Comparison of ENCODE assay signal across 7 mouse cellular contexts in the genomic region with DNA sequence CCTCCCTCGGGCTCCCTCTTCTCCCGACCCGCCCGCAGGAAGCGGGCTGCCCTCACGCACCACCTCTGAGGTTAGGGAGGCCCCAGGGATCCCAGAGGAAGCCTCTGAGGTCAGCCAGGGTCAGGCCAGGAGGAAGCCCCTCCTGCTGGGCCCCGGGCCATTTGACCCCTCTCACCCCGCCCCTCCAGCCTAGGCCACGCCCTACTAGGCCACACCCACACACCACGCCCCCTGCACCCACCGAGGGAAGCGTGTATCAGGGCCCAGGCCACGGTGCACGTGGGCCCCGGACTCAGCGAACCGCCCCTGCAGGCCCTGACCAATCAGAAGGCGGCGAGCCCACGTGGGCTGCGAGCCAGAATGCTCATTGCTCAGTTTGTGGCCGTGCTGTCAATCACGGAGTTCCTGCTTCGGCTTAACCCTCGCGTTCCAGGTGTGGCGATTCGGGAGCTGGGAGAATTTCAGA. TPM values are rescaled to one million over a fixed set of nuclear protein-coding genes. Genes with fewer than 3 reads are reported as not detected.
DNase-seq lines count a peak whose midpoint lies in the region; ATAC-seq lines count a peak whose summit lies in the region.

A gene (minus strand): TSS at position 336 of the 466 bp plus-strand sequence.

- H3K9ac ChIP-seq in midbrain, embryonic 13.5 days (replicated peaks): no peak within 1 kb of the TSS

- peak within 1 kb of the TSS; percentile 46 for H3K4me3 ChIP-seq in embryonic facial prominence, embryonic 10.5 days
- H3K4me3 ChIP-seq in limb, embryonic 10.5 days: peak within 1 kb of the TSS; percentile 32
- H3K4me3 ChIP-seq in midbrain, embryonic 13.5 days (replicated peaks): 0 out of 2 replicates have a peak within 1 kb of the TSS, but pooled peaks have one; percentile 17

- H3K4me1 ChIP-seq in embryonic facial prominence, embryonic 10.5 days: peaks cover 82% of the 10 kb centered on the region
- H3K4me1 ChIP-seq in limb, embryonic 10.5 days: peaks cover 87% of the 10 kb centered on the region
- peaks cover 57% of the 10 kb centered on the region for H3K4me1 ChIP-seq in midbrain, embryonic 13.5 days (replicated peaks)

- no peaks in the 10 kb centered on the region for H3K9me3 ChIP-seq in embryonic facial prominence, embryonic 10.5 days
- H3K9me3 ChIP-seq in limb, embryonic 10.5 days (replicated peaks): no peaks in the 10 kb centered on the region
- no peaks in the 10 kb centered on the region for H3K9me3 ChIP-seq in midbrain, embryonic 13.5 days

- H3K36me3 ChIP-seq in embryonic facial prominence, embryonic 10.5 days (replicated peaks): no peaks in the 10 kb centered on the region
- no peaks in the 10 kb centered on the region for H3K36me3 ChIP-seq in limb, embryonic 10.5 days
- H3K36me3 ChIP-seq in midbrain, embryonic 13.5 days: no peaks in the 10 kb centered on the region

- peaks cover 58% of the 10 kb centered on the region for H3K27me3 ChIP-seq in embryonic facial prominence, embryonic 10.5 days (replicated peaks; ENCODE audit: low read depth, poor library complexity, severe bottlenecking)
- peaks cover 4% of the 10 kb centered on the region for H3K27me3 ChIP-seq in limb, embryonic 10.5 days (ENCODE audit: low read depth, poor library complexity, severe bottlenecking)
- peaks cover 54% of the 10 kb centered on the region for H3K27me3 ChIP-seq in midbrain, embryonic 13.5 days

- ATAC-seq in granulocyte monocyte progenitor cell, adult 5-6 weeks (replicated peaks; ENCODE audit: poor library complexity, severe bottlenecking): peak; percentile 72
- peak; percentile 75 for ATAC-seq in midbrain, embryonic 13.5 days

- peak within 1 kb of the TSS; percentile 51 for H3K4me2 ChIP-seq in midbrain, embryonic 13.5 days (replicated peaks)

- H3K27ac ChIP-seq in embryonic facial prominence, embryonic 10.5 days (replicated peaks): peak within 1 kb of the TSS; percentile 75
- peak within 1 kb of the TSS; percentile 74 for H3K27ac ChIP-seq in limb, embryonic 10.5 days
- 0 out of 2 replicates have a peak within 1 kb of the TSS, but pooled peaks have one; percentile 16 for H3K27ac ChIP-seq in midbrain, embryonic 13.5 days

- DNase-seq in adrenal gland, postnatal 10 days: peak; percentile 98
- peak; percentile 100 for DNase-seq in embryonic facial prominence, embryonic 10.5 days (ENCODE audit: low spot score)
- peak; percentile 95 for DNase-seq in kidney, adult 11 months
- peak; percentile 100 for DNase-seq in limb, embryonic 10.5 days (ENCODE audit: low spot score)
- peak; percentile 77 for DNase-seq in spleen, adult 12 weeks (ENCODE audit: low spot score)

- under 1% methylated on average over 28 of the region's 28 CpGs for WGBS in embryonic facial prominence, embryonic 10.5 days
- 0% methylated on average over 28 of the region's 28 CpGs for WGBS in limb, embryonic 10.5 days
- under 1% methylated on average over 28 of the region's 28 CpGs for WGBS in midbrain, embryonic 13.5 days

RNA-seq across cellular contexts. Expression of the gene that starts here (rescaled TPM):
- total RNA-seq in adrenal gland, postnatal 10 days (2021): 10 to 100 TPM in 1 of 2 experiments, 1 to 10 TPM in 1; 8.7 to 10.8 TPM
- polyA plus RNA-seq in embryonic facial prominence, embryonic 10.5 days (2016; fragmentation: Nextera tagmentation; extraction: Ambion mirVana): 7.1 and 8.2 TPM in 2 replicates
- 22.2 and 26.0 TPM in 2 replicates for total RNA-seq in granulocyte monocyte progenitor cell, adult 5-6 weeks (2014; fragmentation: Nextera tagmentation)
- total RNA-seq in granulocyte monocyte progenitor cell, adult 5-6 weeks (2017): 4.9 and 7.9 TPM in 2 replicates
- 12.6 and 15.5 TPM in 2 replicates for polyA plus RNA-seq in limb, embryonic 10.5 days (2016; fragmentation: Nextera tagmentation; extraction: Ambion mirVana)
- polyA plus RNA-seq in midbrain, embryonic 13.5 days (2015; fragmentation: Nextera tagmentation; extraction: Ambion mirVana): 2.8 and 4.4 TPM in 2 replicates

Comparison
In these comparisons a context has a peak if more than half of its experiments do, and no peak if none do; other contexts are left out.
1. Peak in every context shown above with its lines: DNase-seq, ATAC-seq, H3K4me3 ChIP-seq and H3K27ac ChIP-seq.
2. H3K27ac ChIP-seq: peak in every context shown above with its lines; median percentile 75 in embryonic facial prominence, embryonic 10.5 days; 74 in limb, embryonic 10.5 days; 16 in midbrain, embryonic 13.5 days.